Mouse (Mus musculus): ENCODE measurements at regions not wholly inside any gene's neighbourhood (a gene's known extent, or its start where the extent isn't known, plus 50 kb on each side); places are given as distances from the start of the nearest gene placed in this dataset.

GRCm38 (mm10) chr14:105718676-105719441 is 177.8 kb downstream of the Spry2 start:
- DNase-seq (ENCODE audit: low read depth, low spot score) = no peak

- DNase-seq (ENCODE audit: low read depth, low spot score) = no peak
Measured at GRCm38 (mm10) chr14:105717821-105718220, 178.8 kb downstream of the Spry2 start.

- no peak for DNase-seq (ENCODE audit: low read depth, low spot score)
Measured at GRCm38 (mm10) chr14:105708691-105709090, 187.9 kb downstream of the Spry2 start.

DNA sequence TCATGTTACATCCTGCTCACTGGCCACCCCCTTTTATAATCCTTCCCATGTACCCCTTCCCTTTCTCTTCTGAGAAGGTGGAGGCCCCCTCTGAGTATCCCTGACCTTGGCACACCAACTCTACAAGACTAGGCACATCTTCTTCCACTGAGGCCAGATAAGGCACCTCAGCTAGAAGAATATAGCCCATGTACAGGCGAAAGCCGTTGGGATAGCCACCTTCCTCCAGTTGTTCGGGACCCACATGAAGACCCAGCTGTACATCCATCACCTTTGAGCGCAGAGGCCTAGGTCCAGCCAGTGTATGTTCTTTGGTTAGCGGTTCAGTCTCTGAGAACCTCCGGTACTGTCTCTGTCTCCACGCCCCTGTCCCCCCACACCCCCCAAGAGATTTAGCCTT is 189.9 kb downstream of the Spry2 start:
- no peak for DNase-seq (ENCODE audit: low read depth, low spot score)

DNA sequence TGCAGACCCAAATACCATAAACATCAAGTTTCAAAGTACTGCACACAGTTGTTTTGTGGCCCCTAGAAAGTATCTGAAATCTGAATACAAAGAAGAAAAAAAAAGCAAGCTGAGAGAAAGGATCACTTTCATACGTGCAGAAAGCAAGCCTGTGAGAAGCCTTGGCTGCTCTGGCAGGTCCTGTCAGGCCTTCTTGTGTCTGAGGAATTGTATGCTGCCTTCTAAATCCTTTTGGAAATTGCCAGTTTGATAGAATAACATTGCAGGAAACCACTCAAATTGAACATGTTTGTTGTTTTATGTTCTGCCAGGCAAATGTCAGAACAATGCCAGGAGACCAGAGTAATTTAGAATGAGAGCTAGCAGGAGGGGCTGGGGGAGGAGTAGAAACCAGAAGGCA is 198.0 kb downstream of the Spry2 start:
- DNase-seq (ENCODE audit: low read depth, low spot score) = no peak

DNA sequence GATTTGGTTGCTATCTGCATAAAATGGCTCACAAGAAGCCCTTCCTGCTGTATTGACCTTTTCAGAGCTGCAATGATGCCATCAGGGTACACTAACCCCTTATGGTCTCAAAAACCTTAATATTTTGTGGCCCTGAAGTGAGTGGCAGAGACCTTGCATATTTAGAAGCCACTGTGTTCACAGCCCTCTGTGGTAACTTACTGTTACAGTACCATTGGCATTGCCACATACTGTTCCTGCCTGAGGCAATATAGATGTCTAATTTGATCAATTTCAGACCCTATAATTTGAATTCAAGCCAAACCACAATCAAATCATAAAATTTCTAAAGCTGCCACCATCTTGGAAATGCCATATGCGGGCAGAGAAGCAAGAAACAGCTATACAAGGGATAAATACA is 198.5 kb downstream of the Spry2 start:
- no peak for DNase-seq (ENCODE audit: low read depth, low spot score)

DNA sequence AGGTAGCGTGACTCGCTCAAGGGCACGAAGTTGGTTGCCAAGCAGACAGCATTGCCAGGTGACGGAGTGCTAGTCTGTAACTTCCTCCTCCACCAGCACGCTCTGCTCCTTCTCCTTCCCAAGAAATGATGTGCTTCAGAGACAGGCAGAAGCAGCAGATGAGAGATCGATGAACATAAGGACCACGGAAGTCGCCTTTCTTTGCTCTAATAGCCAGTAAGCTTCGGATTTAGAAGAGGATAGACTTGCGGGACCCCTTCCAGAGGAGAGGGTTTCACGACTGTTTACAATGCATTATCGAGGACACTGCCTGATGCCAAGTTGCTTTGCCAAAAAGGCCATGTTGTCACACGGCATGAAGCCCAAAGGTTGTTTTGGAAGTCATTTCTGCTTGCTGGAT is 199.2 kb downstream of the Spry2 start:
- DNase-seq (ENCODE audit: low read depth, low spot score) = no peak

- no peak for DNase-seq (ENCODE audit: low read depth, low spot score)
Measured at GRCm38 (mm10) chr14:105694969-105695368, 201.7 kb downstream of the Spry2 start.

GRCm38 (mm10) chr14:105693713-105694112 is 202.9 kb downstream of the Spry2 start:
- no peak for DNase-seq (ENCODE audit: low read depth, low spot score)

- DNase-seq (ENCODE audit: low read depth, low spot score) = peak; percentile 62
Measured at GRCm38 (mm10) chr14:105684826-105685465, 211.7 kb downstream of the Spry2 start.

- no peak for DNase-seq (ENCODE audit: low read depth, low spot score)
Measured at GRCm38 (mm10) chr14:105684329-105684728, 212.3 kb downstream of the Spry2 start.

GRCm38 (mm10) chr14:105676646-105676930 is 220.0 kb downstream of the Spry2 start:
- no peak for DNase-seq (ENCODE audit: low read depth, low spot score)

GRCm38 (mm10) chr14:105675801-105676645 is 220.6 kb downstream of the Spry2 start:
- peak; percentile 64 for DNase-seq (ENCODE audit: low read depth, low spot score)

GRCm38 (mm10) chr14:105675006-105675405 is 221.6 kb downstream of the Spry2 start:
- no peak for DNase-seq (ENCODE audit: low read depth, low spot score)

- no peak for DNase-seq (ENCODE audit: low read depth, low spot score)
Measured at GRCm38 (mm10) chr14:105668969-105669368, 227.7 kb downstream of the Spry2 start.

GRCm38 (mm10) chr14:105664671-105665198 is 231.9 kb downstream of the Spry2 start:
- no peak for DNase-seq (ENCODE audit: low read depth, low spot score)

DNA sequence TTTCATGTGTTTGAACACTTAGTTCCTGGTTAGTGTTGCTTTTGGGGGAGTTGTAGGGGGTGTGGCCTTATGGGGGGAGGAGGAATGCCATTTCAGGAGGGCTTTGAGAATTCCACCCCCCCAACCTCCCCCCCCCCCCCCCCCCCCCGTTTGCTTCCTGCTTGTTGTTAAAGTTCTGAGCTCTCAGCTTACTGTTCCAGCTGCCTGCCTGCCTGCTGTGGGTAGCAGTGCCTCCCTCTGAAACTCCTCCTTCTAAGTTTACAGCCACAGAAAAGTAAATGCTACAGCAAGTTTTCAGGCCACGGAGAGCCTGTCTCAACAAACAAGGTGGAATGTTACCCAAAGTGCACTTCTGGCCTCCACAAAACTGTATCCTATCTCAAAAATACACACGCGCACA is 233.1 kb downstream of the Spry2 start:
- peak; percentile 25 for DNase-seq (ENCODE audit: low read depth, low spot score)

GRCm38 (mm10) chr14:105662839-105663238 is 233.8 kb downstream of the Spry2 start:
- DNase-seq (ENCODE audit: low read depth, low spot score) = no peak

GRCm38 (mm10) chr14:105658316-105658715 is 238.3 kb downstream of the Spry2 start:
- DNase-seq (ENCODE audit: low read depth, low spot score) = no peak

- DNase-seq (ENCODE audit: low read depth, low spot score) = no peak
Measured at GRCm38 (mm10) chr14:105647166-105647565, 249.5 kb downstream of the Spry2 start.

GRCm38 (mm10) chr14:105644428-105644827 is 252.2 kb downstream of the Spry2 start:
- no peak for DNase-seq (ENCODE audit: low read depth, low spot score)

DNA sequence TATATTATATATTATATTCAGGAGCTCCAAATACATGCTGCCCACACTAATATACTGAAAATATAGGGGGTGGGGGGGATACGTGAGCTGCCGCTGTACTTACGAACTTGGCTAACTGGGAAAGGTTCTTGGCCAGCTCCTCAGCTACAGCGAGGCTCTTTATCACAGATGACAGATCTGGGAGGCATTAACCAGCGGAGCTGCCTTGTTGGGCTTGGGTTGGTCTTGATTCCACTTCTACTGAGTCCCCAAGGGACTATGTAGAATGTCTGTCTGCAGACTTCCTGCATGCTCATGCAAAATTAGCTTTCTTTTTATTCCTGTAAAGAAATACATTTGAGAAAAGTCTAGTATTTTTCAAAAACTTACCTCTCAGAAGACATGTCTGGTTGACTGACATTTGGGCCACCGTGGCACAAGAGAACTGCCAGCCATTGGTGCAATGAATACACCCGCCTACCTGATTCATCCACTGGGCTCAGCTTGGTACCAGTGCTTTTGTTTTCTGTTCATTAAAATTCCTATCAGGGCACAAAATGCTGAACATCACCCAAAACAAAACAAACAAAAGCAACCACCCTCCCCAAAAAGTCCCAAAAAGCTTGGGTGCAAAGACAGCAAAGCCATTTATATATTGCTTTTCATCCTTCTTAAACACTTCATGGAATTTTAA is 253.2 kb downstream of the Spry2 start:
- no peak for DNase-seq (ENCODE audit: low read depth, low spot score)

Measured in R1 (cell line).